Mouse (Mus musculus) bone marrow macrophage, adult 2 months (primary cell): ENCODE measurements at regions not wholly inside any gene's neighbourhood (a gene's known extent, or its start where the extent isn't known, plus 50 kb on each side); places are given as distances from the start of the nearest gene placed in this dataset.

Source experiments
- CTCF ChIP-seq: IDR thresholded peaks from 2 replicates; pipeline ENCODE4 v1.5.1; 2012; ENCODE audit warnings: low read depth, mild to moderate bottlenecking, low read length, moderate library complexity
- POLR2A ChIP-seq: IDR thresholded peaks from 2 replicates; pipeline ENCODE4 v1.6.1; 2012; ENCODE audit warnings: mild to moderate bottlenecking, low read depth, low read length, borderline replicate concordance

GRCm38 (mm10) chr12:56242803-56243202 is 102.9 kb downstream of the Mbip start:
- TF ChIP-seq CTCF (no peak), POLR2A (no peak)
